Mouse (Mus musculus) limb, embryonic 13.5 days (tissue): ENCODE measurements around the gene Ssc4d. TPM values are rescaled to one million over a fixed set of nuclear protein-coding genes. Genes with fewer than 3 reads are reported as not detected.

Experiments used
- ATAC-seq: fragments of 200-750 bp; cut with Nextera tagmentation; 2 replicates; pipeline ENCODE4 v1.8.0; 2017; ENCODE audit warnings: low read depth, moderate number of reproducible peaks, moderate TSS enrichment; ENCODE audit not compliant: low FRiP score
- H3K27ac ChIP-seq: fragments of 300-500 bp; sonication (generic); 2 replicates; pipeline ENCODE4 v1.5.1; 2015; ENCODE audit warnings: inconsistent platforms, mild to moderate bottlenecking, moderate library complexity
- H3K27me3 ChIP-seq: fragments of 300-500 bp; sonication (generic); 2 replicates; pipeline ENCODE4 v1.6.1; 2015; ENCODE audit warnings: mild to moderate bottlenecking, inconsistent platforms
- H3K36me3 ChIP-seq: fragments of 300-500 bp; sonication (generic); 2 replicates; pipeline ENCODE4 v1.6.1; 2015; ENCODE audit warnings: inconsistent platforms, mild to moderate bottlenecking, moderate library complexity
- H3K4me1 ChIP-seq: fragments of 300-500 bp; sonication (generic); 2 replicates; pipeline ENCODE4 v1.6.1; 2015; ENCODE audit warnings: inconsistent platforms
- H3K4me2 ChIP-seq: fragments of 300-500 bp; sonication (generic); replicated peaks from 2 replicates; pipeline ENCODE4 v1.6.1; 2015; ENCODE audit warnings: inconsistent platforms, mild to moderate bottlenecking, moderate library complexity
- H3K4me3 ChIP-seq: fragments of 300-500 bp; sonication (generic); 2 replicates; pipeline ENCODE4 v1.5.1; 2015; ENCODE audit warnings: moderate library complexity, mild to moderate bottlenecking, inconsistent platforms
- H3K9ac ChIP-seq: fragments of 300-500 bp; sonication (generic); 2 replicates; pipeline ENCODE4 v1.6.1; 2015; ENCODE audit warnings: mild to moderate bottlenecking, inconsistent platforms
- H3K9me3 ChIP-seq: fragments of 300-500 bp; sonication (generic); 2 replicates; pipeline ENCODE4 v1.6.1; 2016; ENCODE audit warnings: inconsistent platforms
- WGBS: fragments of 180-500 bp; shearing (Covaris S2); methylation state at CpG from one replicate; pipeline ENCODE4 v1.1.7; 2015; 5-methylcytosine and 5-hydroxymethylcytosine counted together
- polyA plus RNA-seq: library from polyadenylated mRNA; unstranded; fragments of >200 nt; fragmentation: Nextera tagmentation; extraction: Ambion mirVana; gene quantifications from 2 replicates; pipeline ENCODE4 v1.2.1, GENCODE M21; 2015

The Ssc4d gene
- polyA plus RNA-seq, 1 experiment from 2014 or later, result 4.4 TPM

DNA sequence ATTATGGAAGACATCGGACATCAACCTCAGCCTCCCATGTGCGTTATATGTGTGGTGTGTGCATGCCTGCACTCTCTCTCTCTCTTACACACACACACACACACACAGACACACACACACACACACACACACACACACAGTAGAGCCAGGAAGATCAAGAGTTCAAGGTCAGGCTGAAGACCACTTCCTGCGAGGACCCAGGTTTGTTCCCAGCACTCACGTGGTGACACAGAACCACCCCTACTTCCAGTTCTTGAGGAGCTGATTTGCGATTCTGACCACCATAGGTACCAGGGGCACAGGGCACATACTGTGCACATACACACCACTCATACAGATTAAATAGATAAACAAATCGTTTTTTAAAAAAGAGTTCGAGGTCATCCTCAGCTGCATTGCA is 2.5 kb downstream of the Ssc4d start:
- Histone ChIP-seq H3K27me3 (no peaks in the 10 kb centered on the region), H3K4me1 (peaks cover 4% of the 10 kb centered on the region)
- WGBS, result 89% methylated on average over 7 of the region's 7 CpGs

DNA sequence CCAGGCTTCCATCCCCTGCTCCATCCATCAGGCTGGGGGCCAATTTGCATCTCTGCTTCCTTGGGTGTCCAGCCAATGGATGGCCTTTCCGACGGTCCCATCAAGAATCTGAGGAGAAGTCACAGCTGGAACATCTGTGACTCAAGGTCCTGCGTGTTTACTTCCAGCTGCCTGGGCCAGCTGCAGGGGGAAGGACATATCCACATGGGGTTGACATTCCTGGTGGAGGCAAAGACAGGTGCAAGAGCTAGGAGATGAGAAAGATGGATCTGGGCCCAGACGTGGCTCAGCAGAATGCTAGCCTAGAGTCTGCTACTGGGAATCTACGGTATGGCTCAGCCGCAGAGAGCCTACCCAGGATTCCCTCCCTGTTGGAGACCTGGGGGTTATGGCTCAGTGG is 4.1 kb downstream of the Ssc4d start:
- Histone ChIP-seq H3K9ac (no peak overlapping the region), H3K4me2 (no peak overlapping the region), H3K27ac (no peak overlapping the region), H3K27me3 (no peaks in the 10 kb centered on the region), H3K9me3 (no peaks in the 10 kb centered on the region), H3K4me3 (no peak overlapping the region), H3K36me3 (no peaks in the 10 kb centered on the region), H3K4me1 (peaks cover 9% of the 10 kb centered on the region)
- no peak for ATAC-seq
- 74% methylated on average over 6 of the region's 6 CpGs for WGBS

More for the DNA sequence above, 2.5 kb downstream of the Ssc4d start:
- no peak for ATAC-seq
- no peaks in the 10 kb centered on the region for H3K9me3 ChIP-seq
- no peak overlapping the region for H3K4me3 ChIP-seq
- H3K36me3 ChIP-seq, result no peaks in the 10 kb centered on the region
- H3K27ac ChIP-seq, result no peak overlapping the region
- H3K4me2 ChIP-seq, result no peak overlapping the region
- H3K9ac ChIP-seq, result no peak overlapping the region

- H3K27ac ChIP-seq, result no peak overlapping the region
- H3K27me3 ChIP-seq, result no peaks in the 10 kb centered on the region
- no peak for ATAC-seq
- no peaks in the 10 kb centered on the region for H3K36me3 ChIP-seq
- H3K4me2 ChIP-seq, result no peak overlapping the region
- no peak overlapping the region for H3K9ac ChIP-seq
- WGBS, result 47% methylated on average over 1 of the region's 1 CpGs
- H3K4me3 ChIP-seq, result no peak overlapping the region
- H3K4me1 ChIP-seq, result peaks cover 10% of the 10 kb centered on the region
- no peaks in the 10 kb centered on the region for H3K9me3 ChIP-seq
Observed at GRCm38 (mm10) chr5:135968781-135969180, 5.5 kb downstream of the Ssc4d start.

DNA sequence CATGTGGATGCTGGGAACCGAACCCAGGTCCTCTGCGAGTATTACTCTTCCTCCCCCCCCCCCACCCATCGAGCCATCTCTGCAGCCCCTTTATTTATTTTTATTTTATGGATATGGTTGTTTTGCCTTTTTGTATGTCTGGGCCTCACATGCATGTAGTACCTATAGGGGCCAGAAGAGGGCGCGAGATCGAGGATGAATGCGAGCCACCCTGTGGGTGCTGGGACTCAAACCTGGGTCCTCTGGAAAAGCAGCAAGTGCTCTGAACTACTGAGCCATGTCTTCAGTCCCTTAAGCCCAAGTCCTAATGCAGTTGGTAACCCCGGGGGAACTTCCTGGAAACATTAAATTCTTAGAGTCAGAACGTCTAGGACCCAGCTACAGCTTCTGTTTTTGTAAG is 7.5 kb downstream of the Ssc4d start:
- no peak overlapping the region for H3K27ac ChIP-seq
- H3K36me3 ChIP-seq, result no peaks in the 10 kb centered on the region
- no peak for ATAC-seq
- no peak overlapping the region for H3K4me3 ChIP-seq
- no peaks in the 10 kb centered on the region for H3K9me3 ChIP-seq
- peaks cover 16% of the 10 kb centered on the region for H3K4me1 ChIP-seq
- H3K4me2 ChIP-seq, result no peak overlapping the region
- no peaks in the 10 kb centered on the region for H3K27me3 ChIP-seq
- no peak overlapping the region for H3K9ac ChIP-seq
- 67% methylated on average over 9 of the region's 9 CpGs for WGBS

DNA sequence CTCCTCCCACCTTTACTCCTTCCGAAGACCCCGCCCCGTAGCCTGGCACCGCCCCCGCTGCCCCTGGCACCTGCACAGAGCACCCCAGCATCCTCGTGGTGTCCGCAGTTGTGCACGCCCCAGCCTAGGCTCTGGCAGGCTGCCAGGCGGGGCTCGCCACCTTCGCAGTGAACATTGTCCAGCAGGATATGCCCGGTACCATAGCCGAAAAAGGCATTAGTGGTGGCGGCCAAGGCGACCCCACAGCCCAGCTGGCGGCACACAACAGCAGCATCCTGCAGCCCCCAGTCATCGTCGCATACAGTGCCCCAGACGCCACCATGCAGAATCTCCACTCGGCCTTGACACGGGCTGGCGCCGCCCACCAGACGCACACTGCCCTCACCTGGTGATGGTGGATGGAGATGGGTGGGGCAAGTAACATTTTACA is 8.8 kb downstream of the Ssc4d start:
- no peaks in the 10 kb centered on the region for H3K9me3 ChIP-seq
- H3K4me1 ChIP-seq, result peaks cover 24% of the 10 kb centered on the region
- peak overlapping the region; percentile 19; the same call in 1 of the 2 replicates for H3K4me3 ChIP-seq
- no peaks in the 10 kb centered on the region for H3K36me3 ChIP-seq
- 8% methylated on average over 24 of the region's 24 CpGs for WGBS
- peak overlapping the region; percentile 56 for H3K4me2 ChIP-seq
- no peaks in the 10 kb centered on the region for H3K27me3 ChIP-seq
- no peak for ATAC-seq
- no peak overlapping the region for H3K27ac ChIP-seq
- peak overlapping the region; percentile 4; the same call in 1 of the 2 replicates for H3K9ac ChIP-seq

DNA sequence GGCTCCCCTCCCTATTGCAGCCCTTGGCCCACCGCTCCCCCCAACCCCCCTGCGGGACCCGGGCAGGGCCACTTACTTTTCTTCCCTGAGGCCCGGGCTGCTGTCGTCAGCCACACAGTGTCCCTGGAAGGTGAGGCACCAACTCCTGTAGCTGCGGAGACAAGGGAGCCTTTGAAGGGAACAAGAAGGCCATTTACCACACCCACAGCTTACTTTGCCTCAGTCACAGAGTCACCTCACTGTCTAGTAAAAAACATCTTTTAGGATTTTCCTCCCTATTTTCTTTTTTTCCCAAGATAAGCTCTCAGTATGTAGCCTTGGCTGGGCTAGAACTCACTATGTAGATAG is 11.1 kb downstream of the Ssc4d start:
- H3K4me3 ChIP-seq, result peak overlapping the region; percentile 67
- H3K36me3 ChIP-seq, result no peaks in the 10 kb centered on the region
- WGBS, result 4% methylated on average over 6 of the region's 6 CpGs
- ATAC-seq, result no peak
- H3K9ac ChIP-seq, result peak overlapping the region; percentile 93
- peak overlapping the region; percentile 92 for H3K4me2 ChIP-seq
- no peaks in the 10 kb centered on the region for H3K27me3 ChIP-seq
- peak overlapping the region; percentile 97 for H3K27ac ChIP-seq
- peaks cover 26% of the 10 kb centered on the region for H3K4me1 ChIP-seq
- no peaks in the 10 kb centered on the region for H3K9me3 ChIP-seq

DNA sequence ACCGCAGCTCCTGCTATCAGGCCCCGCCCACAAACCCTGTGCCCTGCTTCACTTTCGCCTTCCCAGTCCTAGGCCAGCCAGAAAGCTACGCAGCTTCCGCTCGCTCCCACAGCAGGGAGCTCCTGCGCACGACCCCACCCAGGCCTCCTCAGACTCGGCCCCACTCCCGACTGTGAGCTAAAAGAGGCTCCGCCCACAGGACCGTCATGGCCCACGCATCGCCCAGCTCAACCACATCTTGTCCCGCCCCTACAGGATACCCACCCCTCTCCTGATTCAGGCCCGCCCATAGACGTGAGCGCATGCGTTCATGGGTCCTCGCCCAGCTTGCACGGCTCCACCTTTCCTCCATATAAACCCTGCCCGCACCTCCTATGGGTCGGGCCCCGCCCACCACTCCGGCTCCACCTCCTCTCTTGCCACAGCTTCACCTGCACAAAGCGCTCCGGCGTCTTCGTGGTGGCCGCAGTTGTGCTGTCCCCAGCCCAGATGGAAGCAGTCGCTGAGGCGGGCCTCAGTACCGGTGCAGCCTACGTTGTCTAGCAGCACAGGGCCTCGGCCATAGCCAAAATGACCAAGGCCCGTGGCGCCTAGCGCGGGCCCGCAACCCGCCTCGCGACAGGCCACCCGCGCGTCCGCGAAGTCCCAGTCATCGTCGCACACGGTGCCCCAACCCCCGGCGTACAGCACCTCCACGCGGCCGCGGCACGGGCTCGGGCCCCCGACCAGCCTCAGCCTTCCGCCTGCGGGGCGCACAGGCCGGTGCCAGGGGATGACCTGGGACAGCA is 11.6 kb downstream of the Ssc4d start:
- peak overlapping the region; percentile 93 for H3K9ac ChIP-seq
- peak overlapping the region; percentile 67 for H3K4me3 ChIP-seq
- peak overlapping the region; percentile 92 for H3K4me2 ChIP-seq
- H3K9me3 ChIP-seq, result no peaks in the 10 kb centered on the region
- peak overlapping the region; percentile 97 for H3K27ac ChIP-seq
- under 1% methylated on average over 64 of the region's 64 CpGs for WGBS
- ATAC-seq, result peak; percentile 96
- peaks cover 29% of the 10 kb centered on the region for H3K4me1 ChIP-seq
- H3K36me3 ChIP-seq, result no peaks in the 10 kb centered on the region
- H3K27me3 ChIP-seq, result no peaks in the 10 kb centered on the region

DNA sequence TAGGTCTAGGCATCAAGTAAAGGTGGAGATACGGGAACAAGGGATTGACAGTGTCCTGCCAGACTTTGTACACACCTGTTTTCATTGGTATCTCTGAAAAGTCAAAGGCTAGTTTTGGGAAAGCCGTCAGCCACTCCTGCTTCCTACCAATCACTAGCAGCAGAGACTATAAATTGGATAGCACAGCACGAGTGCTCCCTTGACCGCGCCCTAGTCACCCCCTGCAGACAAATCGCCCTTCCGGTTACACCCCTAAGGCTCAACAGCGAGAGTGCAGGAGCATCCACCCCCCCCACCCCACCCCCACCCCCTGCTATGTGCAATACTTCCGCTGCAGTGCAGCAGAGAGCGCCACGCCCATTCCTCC is 12.2 kb downstream of the Ssc4d start:
- Histone ChIP-seq H3K36me3 (no peaks in the 10 kb centered on the region), H3K4me1 (peaks cover 31% of the 10 kb centered on the region), H3K4me2 (peak overlapping the region; percentile 92), H3K27me3 (no peaks in the 10 kb centered on the region), H3K9me3 (no peaks in the 10 kb centered on the region), H3K4me3 (peak overlapping the region; percentile 67), H3K9ac (0 out of 2 replicates have a peak overlapping the region, but pooled peaks have one; percentile 48), H3K27ac (peak overlapping the region; percentile 85)
- 0% methylated on average over 11 of the region's 11 CpGs for WGBS
- ATAC-seq, result no peak

DNA sequence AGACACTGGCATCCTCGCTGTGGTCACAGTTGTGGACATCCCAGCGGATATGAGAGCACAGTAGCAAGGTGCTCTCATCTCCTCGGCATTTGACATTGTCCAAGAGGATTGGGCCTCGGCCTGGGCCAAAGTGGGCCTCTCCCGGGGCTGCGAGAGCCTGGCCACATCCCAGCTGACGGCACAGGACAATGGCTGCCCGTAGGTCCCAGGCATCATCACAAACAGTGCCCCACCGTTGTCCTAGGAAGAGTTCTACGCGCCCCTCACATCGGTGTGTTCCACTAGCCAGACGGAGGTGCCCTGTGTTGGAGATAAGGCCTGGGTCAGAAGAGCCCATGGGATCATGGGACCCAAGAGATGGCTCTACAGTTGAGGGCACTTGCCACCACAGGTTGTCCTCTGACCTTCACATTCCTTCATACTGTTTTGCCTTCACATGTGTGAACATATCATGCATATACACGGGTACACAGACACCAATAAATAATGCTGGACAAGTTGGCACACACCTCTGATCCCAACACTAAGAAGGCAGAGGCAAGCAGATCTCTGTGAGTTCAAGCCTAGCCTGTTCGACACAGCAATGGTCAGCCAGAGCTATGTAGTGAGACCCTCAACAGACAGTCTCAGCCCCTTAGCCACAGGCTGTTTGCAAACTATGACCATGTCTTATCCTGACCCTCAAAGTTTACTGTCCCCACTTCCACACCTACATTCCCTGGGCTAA is 13.3 kb downstream of the Ssc4d start:
- Histone ChIP-seq H3K27me3 (no peaks in the 10 kb centered on the region), H3K9me3 (no peaks in the 10 kb centered on the region), H3K27ac (peak overlapping the region; percentile 85; the same call in 1 of the 2 replicates), H3K4me2 (peak overlapping the region; percentile 92), H3K4me1 (peaks cover 34% of the 10 kb centered on the region), H3K36me3 (no peaks in the 10 kb centered on the region), H3K4me3 (peak overlapping the region; percentile 67; the same call in 1 of the 2 replicates), H3K9ac (no peak overlapping the region)
- no peak for ATAC-seq
- WGBS, result 92% methylated on average over 15 of the region's 15 CpGs

DNA sequence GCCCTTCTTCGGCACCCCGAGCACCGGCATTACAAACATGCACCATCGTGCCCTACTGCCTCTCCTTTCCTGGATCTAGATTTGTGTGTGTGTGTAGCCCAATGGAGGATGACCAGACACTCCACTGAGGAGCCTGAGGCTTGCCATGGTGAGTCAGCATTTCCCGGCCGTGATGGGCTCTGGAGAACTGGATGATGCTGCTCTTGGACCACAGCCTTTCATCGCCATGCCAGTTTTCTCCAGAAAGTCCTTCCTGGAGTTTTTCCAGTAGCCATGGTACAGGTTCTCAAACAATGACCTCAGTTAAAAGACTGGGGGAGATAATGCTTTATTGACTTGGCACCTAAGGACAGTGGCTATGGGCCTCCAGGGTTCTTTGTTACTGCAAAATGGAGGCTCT is 14.4 kb downstream of the Ssc4d start:
- no peak overlapping the region for H3K9ac ChIP-seq
- H3K9me3 ChIP-seq, result no peaks in the 10 kb centered on the region
- 99% methylated on average over 7 of the region's 7 CpGs for WGBS
- no peak overlapping the region for H3K4me3 ChIP-seq
- H3K4me2 ChIP-seq, result no peak overlapping the region
- no peaks in the 10 kb centered on the region for H3K36me3 ChIP-seq
- peaks cover 26% of the 10 kb centered on the region for H3K4me1 ChIP-seq
- no peak overlapping the region for H3K27ac ChIP-seq
- ATAC-seq, result no peak
- H3K27me3 ChIP-seq, result no peaks in the 10 kb centered on the region

DNA sequence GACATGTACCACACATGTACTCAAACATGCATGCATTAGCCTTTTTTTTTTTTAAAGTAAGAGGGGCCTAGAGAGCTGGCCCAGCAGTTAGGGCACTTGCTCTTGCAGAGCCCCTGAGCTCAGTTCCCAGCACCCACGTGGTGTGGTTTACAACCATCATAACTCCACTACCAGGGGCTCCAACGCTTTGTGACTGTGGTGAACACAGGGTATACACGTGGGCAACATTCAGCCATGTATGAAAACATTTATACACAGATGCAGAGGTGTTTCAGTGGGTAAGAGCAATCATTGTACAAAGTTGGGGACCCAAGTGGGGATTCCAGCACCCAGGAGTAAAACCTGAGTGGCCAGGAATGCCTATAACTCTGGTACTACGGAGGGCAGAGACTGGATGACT is 16.0 kb downstream of the Ssc4d start:
- Histone ChIP-seq H3K4me1 (peaks cover 24% of the 10 kb centered on the region), H3K27me3 (no peaks in the 10 kb centered on the region), H3K36me3 (no peaks in the 10 kb centered on the region), H3K4me3 (peak overlapping the region; percentile 41; the same call in 1 of the 2 replicates), H3K4me2 (peak overlapping the region; percentile 61), H3K9me3 (no peaks in the 10 kb centered on the region), H3K27ac (peak overlapping the region; percentile 78), H3K9ac (no peak overlapping the region)
- WGBS, result 83% methylated on average over 4 of the region's 4 CpGs
- ATAC-seq, result no peak

GRCm38 (mm10) chr5:135957207-135957974 is 16.9 kb downstream of the Ssc4d start:
- Histone ChIP-seq H3K4me1 (peaks cover 19% of the 10 kb centered on the region), H3K27me3 (no peaks in the 10 kb centered on the region), H3K4me2 (peak overlapping the region; percentile 61), H3K36me3 (no peaks in the 10 kb centered on the region), H3K9ac (peak overlapping the region; percentile 36), H3K27ac (peak overlapping the region; percentile 82), H3K4me3 (peak overlapping the region; percentile 41), H3K9me3 (no peaks in the 10 kb centered on the region)
- 9% methylated on average over 28 of the region's 28 CpGs for WGBS
- peak; percentile 86 for ATAC-seq
